Mouse (Mus musculus) left cerebral cortex, adult 18-20 months (tissue): ENCODE results near the gene Olfr1076. TPM values are rescaled to one million over a fixed set of nuclear protein-coding genes. Genes with fewer than 3 reads are reported as not detected.
"Not testable (repeated sequence)": the region's sequence is repeated elsewhere in the genome, so short reads cannot be mapped to it uniquely, and the experiment has no call there.

Experiments used
- DNase-seq, 2 experiments: peaks; one replicate each; pipeline ENCODE4 v3.0.0; 2021 to 2022; ENCODE audit warnings: low spot score in 2 of 2, mixed read lengths in 1 of 2
- long read RNA-seq, 2 experiments: library from polyadenylated mRNA; stranded (forward); transcript quantifications; one replicate each; pipeline ENCODE4 v2.0.0; 2021
- total RNA-seq, 2 experiments: library from RNA; stranded (reverse); gene quantifications; 2 replicates each; pipeline ENCODE4 v1.2.3; 2021

Olfr1076 gene
- total RNA-seq, result not detected
- long read RNA-seq, experiment 1, result 0 reads
- long read RNA-seq, experiment 2, result 0 reads

DNA sequence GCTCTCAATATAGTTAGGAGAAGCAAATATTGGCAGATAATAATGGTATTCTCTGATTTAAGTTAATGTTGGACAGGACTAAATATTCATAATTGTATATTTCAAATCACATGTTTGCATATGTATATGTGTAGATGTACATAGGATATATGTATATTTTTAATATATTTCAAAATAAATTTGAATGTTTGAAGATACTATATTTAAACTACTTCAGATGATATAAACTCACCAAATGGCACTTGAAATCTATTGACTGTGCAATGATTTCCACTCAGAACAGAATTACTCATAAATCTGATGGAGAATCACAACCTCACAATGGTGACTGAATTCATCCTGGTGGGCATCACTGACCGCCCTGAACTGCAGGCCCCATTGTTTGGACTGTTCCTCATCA is at the start of gene Olfr1076:
Gene Olfr1076, plus strand, starts transcription at position 301 of the 400 bp plus-strand sequence.
- no peak for DNase-seq

DNA sequence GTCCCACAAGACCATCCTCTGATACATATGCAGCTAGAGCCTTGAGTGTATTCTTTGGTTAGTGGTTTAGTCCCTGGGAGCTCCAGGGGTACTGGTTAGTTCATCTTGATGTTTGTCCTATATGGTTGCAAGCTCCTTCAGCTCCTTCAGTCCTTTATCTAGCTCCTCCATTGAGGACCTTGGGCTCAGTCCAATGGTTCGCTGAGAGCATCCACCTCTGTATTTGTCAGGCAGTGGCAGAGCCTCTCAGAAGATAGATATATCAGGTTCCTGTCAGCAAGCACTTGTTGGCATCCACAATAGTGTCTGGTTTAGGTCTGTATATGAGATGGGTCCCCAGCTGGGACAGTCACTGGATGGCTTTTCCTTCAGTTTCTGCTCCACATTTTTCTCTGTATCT is 47.8 kb upstream of the Olfr1076 start:
- no peak for DNase-seq

DNA sequence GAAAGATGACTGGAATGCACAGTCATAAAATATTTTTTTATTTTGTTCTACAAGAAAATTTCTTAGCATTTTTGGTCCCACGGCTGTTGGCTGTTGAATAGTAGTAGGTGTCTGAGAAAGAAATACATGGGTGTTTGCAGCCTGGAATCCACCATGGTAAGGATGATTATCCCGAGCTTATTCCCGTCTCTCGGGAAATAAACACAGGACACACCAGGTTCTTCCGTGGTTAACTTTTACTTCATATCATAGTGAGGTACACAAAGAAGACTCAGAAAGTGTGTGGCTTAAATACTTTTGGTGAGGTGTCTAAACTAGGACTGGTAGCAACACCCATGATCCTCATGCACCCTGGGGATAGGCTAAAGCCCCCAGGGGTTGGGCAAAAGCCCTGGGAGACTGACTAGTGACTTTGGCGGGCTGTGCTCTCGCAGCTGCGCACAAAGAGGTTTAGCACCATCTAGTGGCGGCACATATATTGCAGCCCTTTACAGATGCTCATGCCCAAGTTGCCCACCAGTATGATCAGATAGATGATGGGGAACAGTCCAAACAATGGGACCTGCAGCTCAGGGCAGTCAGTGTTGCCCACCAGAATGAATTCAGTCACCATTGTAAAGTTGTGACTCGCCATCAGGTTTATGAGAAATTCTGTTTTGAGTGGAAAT is 43.7 kb upstream of the Olfr1076 start:
- DNase-seq, result peak; percentile 44 to 49

DNA sequence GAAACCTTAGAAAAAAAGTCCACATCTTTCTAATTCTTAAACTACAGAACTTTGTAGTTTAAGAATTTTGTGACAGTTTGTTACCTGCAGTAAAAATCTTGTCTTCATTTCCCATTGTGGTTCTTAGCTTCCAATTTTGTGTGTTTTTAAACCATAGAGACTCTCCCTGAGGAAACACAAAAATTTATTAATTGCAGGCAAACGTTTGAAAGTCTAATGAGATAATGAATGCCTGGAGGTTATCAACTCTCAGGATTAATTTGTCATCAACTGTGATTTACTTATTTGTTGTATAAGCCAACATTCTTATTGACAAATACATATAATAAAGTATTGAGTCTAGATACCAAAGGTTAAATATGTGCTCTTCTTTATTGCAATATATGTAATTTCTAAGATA is 21.0 kb upstream of the Olfr1076 start, which contains the start of gene Olfr228:
Gene Olfr228, minus strand, starts transcription at position 101 of the 400 bp plus-strand sequence.
- no peak for DNase-seq

DNA sequence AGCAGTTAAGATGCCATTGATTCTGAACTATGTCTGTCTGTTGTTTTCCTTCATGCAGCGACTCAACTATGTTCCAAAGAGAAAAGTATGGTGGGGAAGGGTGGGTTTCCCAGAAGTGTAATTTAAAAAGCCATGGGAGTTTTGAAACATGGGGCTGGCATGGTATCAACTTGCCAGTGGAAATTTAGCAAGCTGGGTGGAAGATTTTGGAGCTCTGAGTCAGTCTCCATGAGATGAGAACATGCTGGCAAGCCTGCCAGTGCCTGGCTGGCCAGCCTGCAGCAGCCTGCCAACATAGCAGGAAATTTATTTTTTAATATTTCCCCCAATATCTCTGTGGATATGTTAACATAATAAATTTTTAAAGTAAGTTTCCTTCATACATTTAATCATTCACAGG is 22.7 kb downstream of the Olfr1076 start:
- DNase-seq, result no peak

DNA sequence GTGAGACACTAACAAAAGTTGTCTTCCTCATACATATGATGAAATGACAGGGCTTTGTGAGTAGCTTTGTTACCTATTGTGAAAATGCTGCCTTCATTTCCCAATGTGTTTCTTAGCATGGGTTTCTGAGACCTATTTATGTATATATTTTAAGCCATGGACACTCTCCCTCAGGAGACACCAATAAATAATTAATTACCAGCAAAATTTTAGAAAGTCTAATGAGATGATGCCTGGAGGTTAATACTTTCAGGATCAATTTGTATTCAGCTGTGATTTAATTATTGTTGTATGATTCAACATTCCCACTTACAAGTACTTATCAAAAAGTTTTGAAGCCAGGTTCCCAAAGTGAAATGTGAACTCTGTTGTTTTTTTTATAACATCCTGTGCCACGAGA is 34.1 kb downstream of the Olfr1076 start, which contains the start of gene Olfr1079:
Gene Olfr1079, minus strand, starts transcription at position 101 of the 400 bp plus-strand sequence.
- DNase-seq, result no peak

DNA sequence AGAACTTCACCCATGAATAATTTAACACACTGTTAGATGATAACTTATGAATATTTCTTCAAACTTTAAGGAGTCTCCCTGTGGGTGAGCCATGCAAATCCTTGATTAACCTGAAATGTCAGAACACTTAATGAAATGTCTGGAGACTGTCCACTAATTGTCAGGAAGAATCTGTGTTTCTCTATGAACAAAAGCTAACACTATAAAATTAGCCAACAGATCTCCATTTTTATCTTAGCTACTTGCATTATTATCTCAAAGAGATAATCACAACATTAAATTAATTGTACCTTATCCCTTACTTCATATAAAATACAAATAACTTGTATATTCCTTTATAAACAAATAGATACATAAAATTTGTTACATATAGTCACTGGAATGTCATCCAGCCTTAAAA is 49.9 kb downstream of the Olfr1076 start, which contains the start of gene Olfr1080:
Gene Olfr1080, minus strand, starts transcription at position 101 of the 400 bp plus-strand sequence.
- not testable (repeated sequence) for DNase-seq

Other genes starting within 250 kb of the Olfr1076 start
- not detected for gene Olfr1051, start 229.4 kb upstream of the Olfr1076 start, total RNA-seq
- gene Olfr1052, start 216.0 kb upstream of the Olfr1076 start, total RNA-seq, result not detected
- not detected for gene Olfr1053, start 193.2 kb upstream of the Olfr1076 start, total RNA-seq
- gene Olfr1054, start 173.0 kb upstream of the Olfr1076 start, total RNA-seq, result not detected
- not detected for gene Olfr1055, start 158.2 kb upstream of the Olfr1076 start, total RNA-seq
- gene Olfr1056, start 146.0 kb upstream of the Olfr1076 start, total RNA-seq, result not detected
- not detected for gene Olfr1057, start 130.1 kb upstream of the Olfr1076 start, total RNA-seq
- not detected for gene Olfr1058, start 119.9 kb upstream of the Olfr1076 start, total RNA-seq
- not detected for gene Olfr1061, start 94.4 kb upstream of the Olfr1076 start, total RNA-seq
- not detected for gene Olfr1062, start 81.7 kb upstream of the Olfr1076 start, total RNA-seq
- not detected for gene Olfr1065, start 57.9 kb upstream of the Olfr1076 start, total RNA-seq
- gene Olfr1066, start 52.2 kb upstream of the Olfr1076 start, total RNA-seq, result not detected
- gene Olfr228, start 21.1 kb upstream of the Olfr1076 start, total RNA-seq, result not detected
- not detected for gene Olfr1079, start 34.0 kb downstream of the Olfr1076 start, total RNA-seq
- gene Olfr1080, start 49.8 kb downstream of the Olfr1076 start, total RNA-seq, result not detected
- gene Olfr1082, start 90.5 kb downstream of the Olfr1076 start, total RNA-seq, result not detected
- not detected for gene Olfr1084, start 131.3 kb downstream of the Olfr1076 start, total RNA-seq
- not detected for gene Olfr1085, start 153.6 kb downstream of the Olfr1076 start, total RNA-seq
- not detected for gene Olfr1086, start 171.6 kb downstream of the Olfr1076 start, total RNA-seq
- not detected for gene Olfr1087, start 189.9 kb downstream of the Olfr1076 start, total RNA-seq
- gene Olfr1089, start 225.2 kb downstream of the Olfr1076 start, total RNA-seq, result not detected